Mouse (Mus musculus): ENCODE results near the gene Pmis2.
A peak's percentile ranks its signal among the peaks of the same experiment; 100 is the strongest.

Pmis2 gene

GRCm38 (mm10) chr7:30671480-30671879 lies at the start of gene Pmis2:
Gene Pmis2 (minus strand): TSS chr7:30671605.
- DNase-seq (ENCODE audit: low spot score in 2 of 2) = no peak

DNA sequence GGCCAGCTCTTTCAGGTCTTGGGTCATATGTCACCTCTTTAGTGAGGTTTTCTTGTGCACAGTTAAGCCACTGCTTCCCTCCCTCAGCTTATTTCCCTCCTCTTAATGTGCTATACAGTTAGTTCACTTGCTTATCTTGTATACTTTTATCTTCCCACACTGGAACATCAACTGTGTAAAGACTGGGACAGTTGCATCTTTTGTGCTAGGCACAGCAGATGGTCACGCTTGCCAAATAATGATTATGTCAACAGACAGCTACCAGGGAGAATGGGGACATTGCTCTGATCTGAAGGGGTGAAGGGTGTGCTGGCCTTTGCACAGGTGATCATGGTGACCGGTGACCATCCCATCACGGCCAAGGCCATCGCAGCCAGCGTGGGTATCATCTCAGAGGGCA lies 48.3 kb upstream of the Pmis2 start:
- DNase-seq (ENCODE audit: low spot score in 2 of 2) = no peak

GRCm38 (mm10) chr7:30717716-30718046 lies 46.3 kb upstream of the Pmis2 start:
- DNase-seq (ENCODE audit: low spot score in 2 of 2) = no peak

- DNase-seq (ENCODE audit: low spot score in 2 of 2) = peak; percentile 67 to 72
These were observed 45.8 kb upstream of the Pmis2 start for GRCm38 (mm10) chr7:30717006-30717715.

DNA sequence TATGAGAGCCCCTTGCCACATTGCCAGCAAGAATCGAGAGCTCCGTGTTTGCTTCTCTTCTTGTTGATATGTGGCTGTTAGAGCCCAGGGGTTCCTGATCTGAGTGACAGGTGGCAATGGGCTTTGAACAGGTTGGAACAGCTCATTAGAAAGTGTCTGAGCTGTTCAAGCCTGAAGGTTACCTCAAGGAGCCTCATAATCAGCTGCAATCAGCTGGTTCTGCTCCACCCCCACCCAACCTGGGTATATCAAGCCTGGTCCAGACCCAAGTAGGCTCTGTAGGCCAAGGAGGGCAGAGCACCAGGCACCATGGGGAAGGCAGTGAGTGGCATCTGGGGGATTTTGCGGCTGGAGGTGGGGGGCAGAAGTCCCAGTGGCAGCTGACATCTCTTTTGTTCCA lies 40.5 kb upstream of the Pmis2 start, which contains the start of gene Atp4a:
Gene Atp4a, plus strand, starts transcription at position 268 of the 400 bp plus-strand sequence.
- no peak for DNase-seq (ENCODE audit: low spot score in 2 of 2)

DNA sequence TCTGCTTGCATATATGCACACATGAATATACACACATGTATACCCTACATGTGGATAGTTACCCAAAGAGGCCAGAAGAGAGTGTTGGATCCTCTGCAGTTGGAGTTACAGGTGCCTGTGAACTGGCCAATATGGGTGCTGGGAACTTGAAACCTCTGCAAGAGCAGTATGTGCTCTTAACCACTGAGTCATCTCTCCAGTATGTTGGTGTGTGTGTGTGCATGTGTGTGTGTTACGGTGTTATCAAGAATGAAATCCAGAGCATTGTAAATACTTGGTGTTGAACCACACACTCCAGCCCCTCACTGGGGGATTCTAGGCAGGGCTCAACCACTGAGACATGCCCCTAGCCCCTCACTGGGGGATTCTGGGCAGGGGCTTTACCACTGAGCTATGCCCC lies 36.0 kb upstream of the Pmis2 start:
- DNase-seq (ENCODE audit: low spot score in 2 of 2) = no peak

DNA sequence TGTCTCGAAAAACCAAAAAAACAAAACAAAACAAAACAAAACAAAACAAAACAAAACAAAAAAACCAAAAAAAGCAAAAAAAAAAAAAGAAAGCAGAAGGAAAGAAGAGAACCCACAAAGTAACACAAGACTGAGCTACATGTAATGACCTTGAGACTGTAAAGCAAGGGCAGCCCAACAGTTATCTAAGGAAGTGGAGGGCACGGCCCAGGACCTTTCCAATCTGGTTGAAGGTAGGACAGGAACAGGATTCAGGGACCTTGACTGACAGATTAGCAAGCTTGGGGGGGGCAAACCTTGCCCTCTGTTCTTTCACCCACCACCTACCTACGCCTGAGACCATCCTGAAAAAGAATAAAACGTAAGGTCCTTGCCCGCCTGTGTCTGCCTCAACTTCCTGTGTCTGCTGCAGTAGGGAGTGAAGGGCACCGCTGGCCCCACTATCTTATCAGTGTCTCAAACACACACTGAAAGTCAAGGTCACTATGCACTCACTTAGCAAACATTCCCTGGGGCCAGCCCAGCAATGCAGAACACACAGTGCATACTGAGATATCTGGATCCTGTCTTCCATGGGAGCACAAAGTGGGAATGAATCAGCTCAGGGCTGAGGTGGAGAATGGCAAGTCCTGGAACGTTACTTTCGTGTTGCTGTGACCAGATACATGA lies 34.9 kb upstream of the Pmis2 start:
- DNase-seq (ENCODE audit: low spot score in 2 of 2) = no peak

GRCm38 (mm10) chr7:30698589-30698988 lies 27.2 kb upstream of the Pmis2 start, which contains the start of gene 2200002J24Rik:
Gene 2200002J24Rik (plus strand): TSS chr7:30698926.
- DNase-seq (ENCODE audit: low spot score in 2 of 2) = peak in 1 of 2 experiments; percentile 62

DNA sequence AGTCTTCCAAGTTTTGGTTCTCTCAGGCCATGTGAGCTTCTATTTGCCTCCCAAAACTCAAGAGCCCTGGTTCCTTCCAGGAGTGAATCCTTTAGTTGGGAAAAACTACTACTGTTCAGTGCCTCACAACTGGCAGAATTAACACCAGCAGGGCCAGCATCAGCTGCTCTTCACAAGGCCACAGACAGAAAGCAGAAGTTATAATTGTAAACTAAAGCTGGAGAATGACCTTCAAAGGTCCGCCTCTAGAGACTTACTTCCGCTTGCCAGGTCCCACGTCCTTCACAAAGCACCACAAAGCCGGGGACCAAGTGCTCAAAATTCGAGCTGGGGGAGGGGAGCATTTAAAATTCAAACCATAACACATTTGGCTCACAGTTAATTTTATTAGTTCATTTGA lies 26.7 kb upstream of the Pmis2 start:
- DNase-seq (ENCODE audit: low spot score in 2 of 2) = no peak

DNA sequence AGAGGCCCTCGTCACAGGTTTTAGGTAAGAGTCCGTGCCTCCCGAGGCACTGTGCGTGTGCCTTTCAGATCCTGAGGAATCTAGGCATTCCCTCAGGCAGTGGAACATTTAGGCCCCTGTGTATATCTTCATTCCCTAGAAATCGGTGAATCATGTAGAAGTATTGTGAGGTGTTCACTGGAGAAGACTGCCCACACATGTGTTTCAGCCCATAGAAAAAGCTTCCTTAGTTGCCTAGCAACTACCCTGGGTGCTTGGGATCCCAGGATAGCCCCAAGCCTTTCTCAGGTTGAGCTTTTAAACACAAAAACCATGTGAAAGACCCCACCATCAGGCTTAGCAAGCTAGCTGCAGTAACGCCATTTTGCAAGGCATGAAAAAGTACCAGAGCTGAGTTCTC lies 16.9 kb upstream of the Pmis2 start:
- no peak for DNase-seq (ENCODE audit: low spot score in 2 of 2)

- no peak for DNase-seq (ENCODE audit: low spot score in 2 of 2)
These were observed 12.0 kb upstream of the Pmis2 start for GRCm38 (mm10) chr7:30683425-30683824.

DNA sequence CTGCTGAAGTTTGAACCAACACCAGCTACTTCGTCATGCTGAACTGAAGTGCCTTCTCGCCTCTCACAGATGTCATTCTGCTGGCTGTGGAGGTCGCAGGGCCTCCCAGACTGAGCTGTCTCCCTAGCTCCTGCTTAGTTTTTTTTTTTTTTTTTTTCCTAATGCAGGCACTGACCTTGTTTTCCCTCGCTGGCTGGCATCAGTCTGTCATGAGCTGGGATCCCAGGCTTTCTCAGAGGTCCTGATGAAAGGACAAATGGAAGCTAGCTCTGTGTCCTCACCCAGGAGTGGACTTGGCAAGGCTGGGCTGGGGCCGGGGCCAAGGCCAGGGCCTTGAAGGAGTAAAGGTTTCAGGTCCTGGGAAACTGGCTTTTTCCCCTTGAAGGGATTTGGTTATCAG lies 10.5 kb upstream of the Pmis2 start:
- DNase-seq (ENCODE audit: low spot score in 2 of 2) = peak in 1 of 2 experiments; percentile 32

GRCm38 (mm10) chr7:30678263-30678975 lies 7.0 kb upstream of the Pmis2 start:
- no peak for DNase-seq (ENCODE audit: low spot score in 2 of 2)

GRCm38 (mm10) chr7:30669229-30669628 lies 2.2 kb downstream of the Pmis2 start:
- DNase-seq (ENCODE audit: low spot score in 2 of 2) = no peak

DNA sequence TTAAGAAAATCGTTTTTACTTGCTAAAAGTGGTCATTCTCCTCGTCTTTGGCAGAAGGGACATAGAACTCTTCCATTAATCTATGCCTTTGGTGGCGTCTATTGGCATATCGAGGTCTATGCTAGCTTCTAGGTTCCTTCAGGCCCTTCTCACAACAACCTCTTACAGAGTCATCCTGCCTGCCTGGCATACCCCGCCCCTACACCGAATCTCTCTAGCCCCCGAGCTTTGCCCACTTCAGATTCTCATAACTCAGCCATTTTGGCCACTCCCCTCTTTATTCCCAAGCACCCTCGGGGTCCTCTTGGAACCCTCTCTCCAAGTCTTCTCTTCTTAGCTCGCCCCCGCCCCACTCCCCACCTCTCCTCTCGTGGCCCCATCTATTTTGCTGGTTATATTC lies 6.1 kb downstream of the Pmis2 start:
- DNase-seq (ENCODE audit: low spot score in 2 of 2) = no peak

DNA sequence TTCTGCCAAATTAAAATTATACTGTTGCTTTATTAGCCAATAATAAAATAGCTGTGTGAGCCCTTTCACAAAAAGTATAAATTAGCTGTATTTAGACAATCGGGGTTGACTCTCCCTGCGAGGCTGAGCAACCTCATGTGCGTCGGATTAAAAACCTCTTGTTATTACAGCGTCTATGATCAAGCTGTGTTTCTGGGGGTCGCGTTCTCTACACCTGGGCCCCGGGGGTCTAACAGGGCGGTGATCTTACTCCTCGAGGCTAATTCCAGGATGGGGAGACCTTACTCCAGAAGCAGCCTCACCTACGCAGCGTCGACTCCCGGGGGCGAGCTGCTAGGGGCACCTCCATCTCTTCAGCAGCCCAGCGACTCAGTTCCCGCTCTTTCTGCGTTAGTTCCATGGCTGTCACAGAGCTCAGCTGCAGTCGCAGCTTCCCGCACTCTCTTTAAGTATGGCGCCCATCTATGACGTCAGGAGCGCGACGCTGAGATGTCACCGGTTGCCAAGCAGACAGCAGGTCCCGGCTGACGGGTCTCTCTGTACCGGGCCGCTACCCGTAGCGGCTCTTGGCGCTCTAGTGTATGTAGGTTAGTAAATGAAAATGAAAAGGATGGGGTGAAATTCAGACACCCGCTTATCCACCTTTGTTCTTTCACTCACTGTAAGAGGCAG lies 6.7 kb downstream of the Pmis2 start, which contains the start of gene Haus5:
Gene Haus5, minus strand, starts transcription at position 466 of the 672 bp plus-strand sequence.
- DNase-seq (ENCODE audit: low spot score in 2 of 2) = peak; percentile 77 to 92

DNA sequence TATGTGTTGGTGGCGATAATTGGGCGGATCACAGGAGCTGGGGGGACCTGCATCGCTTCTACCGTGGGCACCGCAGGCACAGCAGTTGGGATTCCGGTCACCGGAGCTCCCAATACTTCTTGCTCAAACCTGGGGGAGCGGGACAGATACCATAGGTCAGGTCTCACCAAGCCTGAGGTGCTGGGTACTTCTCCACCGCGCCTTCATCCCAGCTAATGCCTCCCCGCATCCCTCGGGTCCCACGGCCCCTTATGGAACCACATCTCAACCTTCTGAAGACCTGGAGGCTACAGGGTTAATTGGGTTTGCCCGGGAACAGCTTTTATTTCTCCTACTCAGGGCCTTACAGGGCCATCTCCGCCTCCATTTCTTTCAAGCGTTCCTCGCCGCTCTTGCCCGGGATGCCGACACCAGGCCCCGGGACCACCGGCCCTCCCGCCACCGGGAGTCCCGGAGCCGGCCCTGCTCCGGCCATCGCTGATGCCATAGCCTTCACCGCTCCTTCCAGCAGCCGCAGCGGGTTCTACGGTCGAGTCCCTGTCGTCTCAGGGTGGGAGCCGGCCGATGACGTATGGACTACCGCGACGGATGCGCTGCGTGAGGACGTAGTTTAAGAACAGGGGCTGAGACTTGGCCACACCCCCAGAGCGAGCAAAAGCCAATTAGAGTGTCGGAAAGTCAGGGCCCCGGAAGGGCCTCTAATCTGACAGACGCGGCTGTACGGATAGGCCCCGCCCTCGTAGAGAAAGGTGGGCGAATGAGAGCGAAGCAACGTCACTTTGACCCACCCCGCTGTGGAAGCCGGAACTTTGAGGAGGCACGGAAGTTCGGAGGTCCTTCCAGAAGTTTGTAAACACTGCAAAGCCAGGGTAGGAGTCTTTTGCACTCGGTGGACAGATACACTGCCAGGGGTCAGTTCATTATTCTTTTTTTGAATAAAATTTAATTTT lies 21.5 kb downstream of the Pmis2 start, which contains the start of gene Rbm42:
Gene Rbm42, minus strand, starts transcription at position 727 of the 950 bp plus-strand sequence.
- peak; percentile 97 for DNase-seq (ENCODE audit: low spot score in 2 of 2)

GRCm38 (mm10) chr7:30639083-30639482 lies 32.3 kb downstream of the Pmis2 start:
- no peak for DNase-seq (ENCODE audit: low spot score in 2 of 2)

DNA sequence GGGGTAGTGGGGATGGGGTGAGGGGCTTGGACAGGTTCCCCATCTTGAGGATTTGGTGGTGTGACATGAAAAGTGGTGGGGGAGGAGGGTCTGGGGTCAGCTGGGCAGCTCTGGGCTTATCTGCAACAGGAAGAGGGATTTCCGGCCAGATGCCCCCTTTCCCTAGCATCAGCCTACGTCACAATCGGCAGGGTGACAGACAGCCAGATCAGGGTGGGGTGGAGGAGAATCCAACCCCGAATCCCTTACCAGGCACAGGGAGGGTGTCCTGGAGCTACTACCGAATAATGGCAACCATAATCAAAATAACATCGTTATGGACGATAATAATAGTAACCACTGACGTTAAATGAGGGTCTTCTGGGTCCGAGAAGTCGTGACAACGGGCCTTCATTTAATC lies 35.0 kb downstream of the Pmis2 start:
- no peak for DNase-seq (ENCODE audit: low spot score in 2 of 2)

GRCm38 (mm10) chr7:30635752-30636151 lies 35.7 kb downstream of the Pmis2 start, which contains the start of gene Etv2:
Gene Etv2 (minus strand): TSS chr7:30635852.
- no peak for DNase-seq (ENCODE audit: low spot score in 2 of 2)

DNA sequence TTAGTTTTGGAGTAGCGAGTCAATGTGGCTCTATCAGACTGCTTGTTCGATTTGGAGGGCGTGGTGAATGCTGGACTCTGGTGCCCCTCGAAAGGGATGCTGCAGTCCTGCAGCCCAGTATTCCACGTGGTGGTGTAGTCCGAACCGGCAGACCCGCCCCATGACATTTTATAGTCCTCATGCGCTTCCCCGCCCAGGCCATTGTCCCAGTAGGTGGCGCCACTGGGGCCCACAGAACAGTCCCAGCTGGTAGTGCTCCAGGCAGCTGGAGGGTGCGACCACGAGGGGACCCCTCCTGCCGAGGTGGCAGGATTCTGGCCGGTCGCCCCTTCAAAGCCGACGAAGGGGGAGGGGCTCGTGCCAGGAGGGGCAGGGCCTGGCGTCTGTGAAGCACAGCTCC lies 36.8 kb downstream of the Pmis2 start:
- DNase-seq (ENCODE audit: low spot score in 2 of 2) = peak; percentile 48 to 72
